Mouse (Mus musculus) intestine, embryonic 14.5 days (tissue): ENCODE results near the gene Flvcr1. TPM values are rescaled to one million over a fixed set of nuclear protein-coding genes. Genes with fewer than 3 reads are reported as not detected.
"Not testable (repeated sequence)": the region's sequence is repeated elsewhere in the genome, so short reads cannot be mapped to it uniquely, and the experiment has no call there.

Source experiments
- ATAC-seq: fragments of 200-750 bp; cut with Nextera tagmentation; replicated peaks from 2 replicates; pipeline ENCODE4 v1.8.0; 2017; ENCODE audit warnings: low read depth, moderate number of reproducible peaks, moderate TSS enrichment, moderate library complexity; ENCODE audit not compliant: low FRiP score, low TSS enrichment
- DNase-seq: peaks from one replicate; pipeline ENCODE4 v3.0.0-alpha.2; 2018; ENCODE audit warnings: low spot score
- H3K27ac ChIP-seq: fragments of 300-500 bp; sonication (generic); 2 replicates; pipeline ENCODE4 v1.5.1; 2014; ENCODE audit warnings: low read depth, mild to moderate bottlenecking, control low read depth
- H3K27me3 ChIP-seq: fragments of 300-500 bp; sonication (generic); replicated peaks from 2 replicates; pipeline ENCODE4 v1.6.1; 2014; ENCODE audit warnings: low read length, control low read depth; ENCODE audit not compliant: control insufficient read depth, insufficient read depth
- H3K36me3 ChIP-seq: fragments of 300-500 bp; sonication (generic); 2 replicates; pipeline ENCODE4 v1.6.1; 2014; ENCODE audit warnings: low read length, control low read depth; ENCODE audit not compliant: control insufficient read depth, insufficient read depth
- H3K4me1 ChIP-seq: fragments of 300-500 bp; sonication (generic); replicated peaks from 2 replicates; pipeline ENCODE4 v1.6.1; 2014; ENCODE audit warnings: low read length, control low read depth, mixed read lengths; ENCODE audit not compliant: control insufficient read depth, insufficient read depth
- H3K4me2 ChIP-seq: fragments of 300-500 bp; sonication (generic); 2 replicates; pipeline ENCODE4 v1.6.1; 2014; ENCODE audit warnings: low read length
- H3K4me3 ChIP-seq: fragments of 300-500 bp; sonication (generic); 2 replicates; pipeline ENCODE4 v1.5.1; 2014; ENCODE audit warnings: low read depth, low read length, control low read depth, mixed read lengths
- H3K9ac ChIP-seq: fragments of 300-500 bp; sonication (generic); 2 replicates; pipeline ENCODE4 v1.6.1; 2014; ENCODE audit warnings: mild to moderate bottlenecking, low read length
- H3K9me3 ChIP-seq: fragments of 300-500 bp; sonication (generic); 2 replicates; pipeline ENCODE4 v1.6.1; 2016; ENCODE audit warnings: low read length, control low read depth; ENCODE audit not compliant: control insufficient read depth
- WGBS: fragments of 180-500 bp; shearing (Covaris S2); extraction: QIAGEN DNeasy Blood & Tissue Kit; methylation state at CpG from one replicate; pipeline ENCODE4 v1.1.7; 2014; 5-methylcytosine and 5-hydroxymethylcytosine counted together
- polyA plus RNA-seq: library from polyadenylated mRNA; unstranded; fragments of >200 nt; fragmentation: Nextera tagmentation; extraction: Ambion mirVana; gene quantifications from 2 replicates; pipeline ENCODE4 v1.2.1, GENCODE M21; 2014

The Flvcr1 gene
- polyA plus RNA-seq, 1 experiment from 2014 or later, result 9.5 TPM

GRCm38 (mm10) chr1:191030922-191031425 lies 5.0 kb upstream of the Flvcr1 start:
- not testable (repeated sequence) for H3K4me2 ChIP-seq, ATAC-seq, H3K27ac ChIP-seq, H3K4me1 ChIP-seq, H3K9ac ChIP-seq, H3K27me3 ChIP-seq, H3K36me3 ChIP-seq, DNase-seq, H3K9me3 ChIP-seq, H3K4me3 ChIP-seq
- WGBS, result 61% methylated on average over 6 of the region's 6 CpGs

- Histone ChIP-seq H3K27me3 (no peaks in the 10 kb centered on the region), H3K4me3 (no peak overlapping the region), H3K9me3 (no peaks in the 10 kb centered on the region), H3K27ac (no peak overlapping the region), H3K36me3 (no peaks in the 10 kb centered on the region), H3K9ac (no peak overlapping the region), H3K4me2 (no peak overlapping the region), H3K4me1 (peaks cover 9% of the 10 kb centered on the region; the same call in 1 of the 2 replicates)
- WGBS, result 72% methylated on average over 10 of the region's 10 CpGs
- DNase-seq (no peak), ATAC-seq (no peak)
Measured at GRCm38 (mm10) chr1:191030182-191030581, 4.2 kb upstream of the Flvcr1 start.

DNA sequence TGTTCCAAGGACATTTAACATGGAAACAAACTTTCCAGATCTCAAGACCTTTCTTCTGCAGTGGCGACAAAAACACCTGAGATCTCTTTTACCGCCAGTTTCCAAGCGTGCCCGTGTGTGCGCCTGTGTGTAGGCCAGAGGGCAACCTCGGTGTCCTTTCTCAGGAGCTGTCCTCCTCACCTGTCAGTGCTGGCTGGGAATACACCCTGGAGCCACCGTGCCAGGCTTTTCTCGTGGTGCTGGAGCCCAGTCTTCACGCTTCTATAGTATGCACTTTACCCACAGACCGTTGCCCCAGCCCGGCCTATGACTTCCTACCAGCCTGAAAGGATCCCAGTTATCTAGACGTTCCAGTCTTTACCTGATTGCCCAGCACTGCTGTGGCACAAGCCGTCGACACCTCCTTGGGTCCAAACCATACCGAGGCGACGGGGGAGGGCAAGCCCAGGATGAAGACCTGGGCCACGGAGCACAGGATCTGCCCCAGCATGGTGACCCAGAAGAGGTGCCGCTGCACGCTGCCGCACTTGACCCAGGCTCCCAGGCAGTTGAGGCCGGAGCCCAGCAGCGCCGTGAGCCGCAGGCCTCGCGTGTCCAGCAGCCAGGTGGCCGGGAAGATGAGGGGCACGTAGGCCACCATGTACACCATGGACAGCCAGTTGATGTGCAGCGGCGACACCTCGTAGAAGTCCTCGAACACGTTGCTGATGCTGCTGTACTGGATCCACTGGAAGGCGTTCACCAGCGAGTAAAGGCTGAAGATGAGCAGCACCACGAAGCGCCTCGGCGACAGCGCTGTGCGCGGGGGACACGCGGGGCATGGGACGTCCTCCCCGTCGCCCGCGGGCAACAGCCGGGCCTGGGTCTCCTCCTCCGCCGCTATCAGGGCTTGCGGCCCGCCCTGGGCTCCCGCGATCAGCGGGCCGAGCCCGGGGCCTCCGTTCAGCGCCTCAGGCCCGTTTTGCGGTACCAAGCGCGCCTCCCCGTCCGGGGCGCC lies 644 bp downstream of the Flvcr1 start:
- peaks cover 15% of the 10 kb centered on the region for H3K4me1 ChIP-seq
- DNase-seq (peak; percentile 82), ATAC-seq (peak; percentile 15)
- peak overlapping the region; percentile 74; the same call in 1 of the 2 replicates for H3K27ac ChIP-seq
- peaks cover 10% of the 10 kb centered on the region; the same call in 1 of the 2 replicates for H3K36me3 ChIP-seq
- no peaks in the 10 kb centered on the region for H3K27me3 ChIP-seq
- no peaks in the 10 kb centered on the region for H3K9me3 ChIP-seq
- peak overlapping the region; percentile 79 for H3K9ac ChIP-seq
- H3K4me3 ChIP-seq, result peak overlapping the region; percentile 71
- 3% methylated on average over 68 of the region's 69 CpGs for WGBS
- H3K4me2 ChIP-seq, result peak overlapping the region; percentile 72

DNA sequence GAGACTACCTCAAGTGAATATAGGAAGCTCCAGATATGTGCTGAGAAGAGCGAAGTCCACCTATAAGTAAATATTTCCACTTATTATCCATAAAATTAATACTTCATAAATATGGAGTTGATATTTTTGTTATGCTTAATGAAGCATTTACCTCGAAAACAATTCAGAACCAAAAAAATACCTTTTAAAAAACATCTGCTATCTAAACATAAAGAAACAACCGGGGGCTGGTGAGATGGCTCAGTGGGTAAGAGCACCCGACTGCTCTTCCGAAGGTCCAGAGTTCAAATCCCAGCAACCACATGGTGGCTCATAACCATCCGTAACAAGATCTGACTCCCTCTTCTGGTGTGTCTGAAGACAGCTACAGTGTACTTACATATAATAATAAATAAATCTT lies 2.2 kb downstream of the Flvcr1 start:
- not testable (repeated sequence) for H3K27me3 ChIP-seq, DNase-seq, H3K4me2 ChIP-seq, H3K9ac ChIP-seq, H3K27ac ChIP-seq, H3K9me3 ChIP-seq, H3K4me3 ChIP-seq, ATAC-seq
- Histone ChIP-seq H3K36me3 (peaks cover 15% of the 10 kb centered on the region; the same call in 1 of the 2 replicates), H3K4me1 (peaks cover 15% of the 10 kb centered on the region)
- 91% methylated on average over 5 of the region's 6 CpGs for WGBS

- Histone ChIP-seq H3K27me3 (no peaks in the 10 kb centered on the region), H3K9me3 (no peaks in the 10 kb centered on the region), H3K4me3 (no peak overlapping the region), H3K27ac (no peak overlapping the region), H3K9ac (no peak overlapping the region), H3K36me3 (peaks cover 15% of the 10 kb centered on the region; the same call in 1 of the 2 replicates), H3K4me2 (no peak overlapping the region), H3K4me1 (peaks cover 15% of the 10 kb centered on the region)
- WGBS, result 75% methylated on average over 2 of the region's 2 CpGs
- DNase-seq (no peak), ATAC-seq (no peak)
Measured at GRCm38 (mm10) chr1:191023140-191023539, 2.8 kb downstream of the Flvcr1 start.

GRCm38 (mm10) chr1:191021016-191021415 lies 4.9 kb downstream of the Flvcr1 start:
- Histone ChIP-seq H3K36me3 (peaks cover 15% of the 10 kb centered on the region; the same call in 1 of the 2 replicates), H3K27me3 (no peaks in the 10 kb centered on the region), H3K4me3 (no peak overlapping the region), H3K4me1 (peaks cover 8% of the 10 kb centered on the region), H3K4me2 (no peak overlapping the region), H3K9ac (no peak overlapping the region), H3K9me3 (no peaks in the 10 kb centered on the region), H3K27ac (no peak overlapping the region)
- no peak for DNase-seq
- WGBS, result 89% methylated on average over 7 of the region's 7 CpGs
- ATAC-seq, result no peak

- WGBS, result 88% methylated on average over 3 of the region's 3 CpGs
- Histone ChIP-seq H3K4me2 (no peak overlapping the region), H3K9me3 (no peaks in the 10 kb centered on the region), H3K4me1 (peaks cover 8% of the 10 kb centered on the region), H3K27me3 (no peaks in the 10 kb centered on the region), H3K4me3 (no peak overlapping the region), H3K36me3 (peaks cover 15% of the 10 kb centered on the region; the same call in 1 of the 2 replicates), H3K27ac (no peak overlapping the region), H3K9ac (no peak overlapping the region)
- ATAC-seq (no peak), DNase-seq (no peak)
Measured at GRCm38 (mm10) chr1:191020217-191020924, 5.6 kb downstream of the Flvcr1 start.

DNA sequence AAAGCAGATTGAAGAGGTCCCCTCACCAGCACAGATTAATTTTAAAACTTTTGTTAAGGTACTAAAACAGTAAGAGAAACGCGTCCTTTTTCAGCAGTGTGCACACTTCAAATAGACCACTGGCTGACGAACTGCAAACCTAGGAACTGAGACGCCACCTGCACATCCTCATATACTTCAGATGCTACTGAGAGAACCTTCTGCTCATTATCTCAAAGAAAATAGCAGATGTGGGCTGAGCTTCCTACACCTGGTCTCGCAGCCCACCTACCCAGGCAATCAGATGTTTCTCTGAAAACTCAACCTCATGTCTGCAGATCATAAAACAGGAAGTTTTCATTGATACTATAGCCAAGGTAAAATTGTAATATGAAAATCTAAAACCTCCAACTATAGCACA lies 6.2 kb downstream of the Flvcr1 start:
- Histone ChIP-seq H3K27me3 (no peaks in the 10 kb centered on the region), H3K4me2 (no peak overlapping the region), H3K9ac (no peak overlapping the region), H3K9me3 (no peaks in the 10 kb centered on the region), H3K27ac (no peak overlapping the region), H3K4me1 (peaks cover 2% of the 10 kb centered on the region), H3K36me3 (peaks cover 20% of the 10 kb centered on the region), H3K4me3 (no peak overlapping the region)
- ATAC-seq, result no peak
- DNase-seq, result no peak
- 86% methylated on average over 5 of the region's 5 CpGs for WGBS
